Mouse (Mus musculus) liver, embryonic 11.5 days (tissue): ENCODE data around the gene Fam240b. TPM values are rescaled to one million over a fixed set of nuclear protein-coding genes. Genes with fewer than 3 reads are reported as not detected.

Experiments
- ATAC-seq: fragments of 200-750 bp; cut with Nextera tagmentation; replicated peaks from 2 replicates; pipeline ENCODE4 v1.8.0; 2017; ENCODE audit warnings: moderate number of reproducible peaks, mild to moderate bottlenecking, moderate TSS enrichment, moderate library complexity; ENCODE audit not compliant: low FRiP score
- DNase-seq: peaks from one replicate; pipeline ENCODE4 v3.0.0-alpha.2; 2017; ENCODE audit warnings: low spot score
- H3K27ac ChIP-seq: fragments of 300-500 bp; sonication (generic); 2 replicates; pipeline ENCODE4 v1.5.1; 2014; ENCODE audit warnings: mild to moderate bottlenecking, low read depth, low read length, control low read depth
- H3K27me3 ChIP-seq: fragments of 300-500 bp; sonication (generic); replicated peaks from 2 replicates; pipeline ENCODE4 v1.6.1; 2014; ENCODE audit warnings: low read length, mixed read lengths; ENCODE audit not compliant: control insufficient read depth, insufficient read depth
- H3K36me3 ChIP-seq: fragments of 300-500 bp; sonication (generic); 2 replicates; pipeline ENCODE4 v1.6.1; 2014; ENCODE audit warnings: mild to moderate bottlenecking, low read length, moderate library complexity, mixed read lengths; ENCODE audit not compliant: control insufficient read depth, insufficient read depth
- H3K4me1 ChIP-seq: fragments of 300-500 bp; sonication (generic); replicated peaks from 2 replicates; pipeline ENCODE4 v1.6.1; 2014; ENCODE audit warnings: low read length, mixed read lengths; ENCODE audit not compliant: control insufficient read depth, insufficient read depth
- H3K4me2 ChIP-seq: fragments of 300-500 bp; sonication (generic); 2 replicates; pipeline ENCODE4 v1.6.1; 2014; ENCODE audit warnings: mild to moderate bottlenecking, control low read depth, moderate library complexity
- H3K4me3 ChIP-seq: fragments of 300-500 bp; sonication (generic); 2 replicates; pipeline ENCODE4 v1.5.1; 2014; ENCODE audit warnings: low read depth, low read length, control low read depth
- H3K9ac ChIP-seq: fragments of 300-500 bp; sonication (generic); 2 replicates; pipeline ENCODE4 v1.6.1; 2014; ENCODE audit warnings: low read depth, low read length, control low read depth
- H3K9me3 ChIP-seq: fragments of 300-500 bp; sonication (generic); 2 replicates; pipeline ENCODE4 v1.6.1; 2016; ENCODE audit warnings: low read length, inconsistent platforms, mixed read lengths; ENCODE audit not compliant: control insufficient read depth
- WGBS: fragments of 180-500 bp; shearing (Covaris S2); extraction: QIAGEN DNeasy Blood & Tissue Kit; methylation state at CpG from one replicate; pipeline ENCODE4 v1.1.7; 2014; 5-methylcytosine and 5-hydroxymethylcytosine counted together
- polyA plus RNA-seq: library from polyadenylated mRNA; unstranded; fragments of >200 nt; fragmentation: Nextera tagmentation; extraction: Ambion mirVana; gene quantifications from 2 replicates; pipeline ENCODE4 v1.2.1, GENCODE M21; 2014

Gene Fam240b
- polyA plus RNA-seq, 1 experiment from 2014 or later = not detected

DNA sequence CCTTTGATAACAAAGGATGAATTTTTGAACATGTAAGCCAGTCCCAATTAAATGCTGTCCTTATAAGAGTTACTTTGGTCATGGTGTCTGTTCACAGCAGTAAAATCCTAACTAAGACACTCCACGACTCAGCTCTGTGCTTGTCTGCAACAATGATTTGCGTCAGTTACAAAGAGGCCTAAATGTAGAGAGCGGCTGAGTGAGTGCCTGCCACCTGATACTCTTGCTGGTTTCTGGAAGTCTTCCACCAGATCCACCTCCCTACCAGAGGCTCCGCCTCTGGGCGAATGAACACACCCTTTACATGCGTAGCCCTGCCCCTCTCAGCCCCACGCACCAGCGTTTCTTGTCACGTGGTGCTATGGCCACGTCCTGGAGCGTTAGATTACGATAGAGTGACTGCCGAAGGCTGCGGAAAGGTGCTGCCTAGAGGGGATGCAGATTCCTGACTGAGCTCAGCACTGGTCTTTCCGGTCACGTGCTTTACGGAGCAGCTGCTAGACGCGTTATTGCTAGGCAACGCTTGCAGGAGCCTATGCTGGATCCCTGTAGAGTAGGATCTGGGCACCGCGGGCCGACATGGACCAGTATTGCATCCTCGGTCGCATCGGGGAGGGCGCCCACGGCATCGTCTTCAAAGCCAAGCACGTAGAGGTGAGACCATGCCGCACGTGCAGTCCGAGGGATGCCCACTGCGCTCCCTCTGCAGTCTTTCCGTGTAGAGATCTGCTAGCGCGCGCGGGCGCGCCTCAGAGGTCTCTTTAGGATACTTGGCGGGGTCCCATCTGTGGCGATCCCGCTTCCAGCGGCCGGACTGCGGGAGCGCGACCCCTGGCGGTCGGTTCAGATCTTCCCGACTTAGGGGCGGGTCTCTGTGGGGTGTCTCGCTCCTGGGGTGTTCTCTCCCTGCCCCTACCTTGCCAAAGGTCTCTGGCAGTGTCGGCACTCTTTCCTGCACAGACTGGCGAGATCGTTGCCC lies 65.3 kb downstream of the Fam240b start, which contains the start of gene Cdk20:
Gene Cdk20 (plus strand): TSS at position 298 of the 979 bp plus-strand sequence.
- H3K9ac ChIP-seq = peak within 1 kb of the TSS; percentile 56
- no peaks in the 10 kb centered on the region for H3K36me3 ChIP-seq
- no peaks in the 10 kb centered on the region for H3K9me3 ChIP-seq
- peaks cover 8% of the 10 kb centered on the region; the same call in 1 of the 2 replicates for H3K4me1 ChIP-seq
- WGBS = under 1% methylated on average over 57 of the region's 57 CpGs
- H3K27me3 ChIP-seq = no peaks in the 10 kb centered on the region
- DNase-seq (peak; percentile 85), ATAC-seq (peak; percentile 99)
- peak within 1 kb of the TSS; percentile 81 for H3K27ac ChIP-seq
- H3K4me3 ChIP-seq = peak within 1 kb of the TSS; percentile 64
- H3K4me2 ChIP-seq = peak within 1 kb of the TSS; percentile 75

Other genes starting within 250 kb of the Fam240b start
- 16.6 and 17.5 TPM in 2 replicates for gene Cdc14b, start 222.5 kb downstream of the Fam240b start, polyA plus RNA-seq
- gene Aaed1, start 185.1 kb downstream of the Fam240b start, polyA plus RNA-seq = 43.0 and 45.5 TPM in 2 replicates
- 160 and 164 TPM in 2 replicates for gene Ctsl, start 126.9 kb downstream of the Fam240b start, polyA plus RNA-seq
- 6.4 and 7.9 TPM in 2 replicates for gene Cdk20, start 65.5 kb downstream of the Fam240b start, polyA plus RNA-seq